Mouse (Mus musculus) small intestine, adult 10 weeks (tissue): Measurements from ENCODE around the gene Gpr160. TPM values are rescaled to one million over a fixed set of nuclear protein-coding genes. Genes with fewer than 3 reads are reported as not detected.

Source experiments
- polyA plus RNA-seq: library from polyadenylated mRNA; stranded (reverse); fragments of 350-450 nt; fragmentation: Illumina TruSeq; extraction: RNeasy Lipid Tissue Mini Kit (QIAGEN cat#74804); gene quantifications from one replicate; pipeline ENCODE4 v1.2.3, GENCODE M21; 2014; ENCODE audit warnings: low replicate concordance

Gene Gpr160
- polyA plus RNA-seq = 70.9 TPM

GRCm38 (mm10) chr3:30855604-30856458, at the start of gene Gpr160:
Gpr160 (plus strand) TSS chr3:30855950.

Other genes starting within 250 kb of the Gpr160 start
- gene Lrriq4, start 211.4 kb upstream of the Gpr160 start, polyA plus RNA-seq = not detected
- gene Lrrc34, start 208.1 kb upstream of the Gpr160 start, polyA plus RNA-seq = 0.30 TPM
- 3.5 TPM for gene Lrrc31, start 156.1 kb upstream of the Gpr160 start, polyA plus RNA-seq
- gene Samd7, start 109.7 kb upstream of the Gpr160 start, polyA plus RNA-seq = not detected
- 160 TPM for gene Sec62, start 63.1 kb upstream of the Gpr160 start, polyA plus RNA-seq
- 26.4 TPM for gene Phc3, start 113.5 kb downstream of the Gpr160 start, polyA plus RNA-seq
- gene Prkci, start 139.8 kb downstream of the Gpr160 start, polyA plus RNA-seq = 57.2 TPM
- 101 TPM for gene Skil, start 239.1 kb downstream of the Gpr160 start, polyA plus RNA-seq